In the genomic region with DNA sequence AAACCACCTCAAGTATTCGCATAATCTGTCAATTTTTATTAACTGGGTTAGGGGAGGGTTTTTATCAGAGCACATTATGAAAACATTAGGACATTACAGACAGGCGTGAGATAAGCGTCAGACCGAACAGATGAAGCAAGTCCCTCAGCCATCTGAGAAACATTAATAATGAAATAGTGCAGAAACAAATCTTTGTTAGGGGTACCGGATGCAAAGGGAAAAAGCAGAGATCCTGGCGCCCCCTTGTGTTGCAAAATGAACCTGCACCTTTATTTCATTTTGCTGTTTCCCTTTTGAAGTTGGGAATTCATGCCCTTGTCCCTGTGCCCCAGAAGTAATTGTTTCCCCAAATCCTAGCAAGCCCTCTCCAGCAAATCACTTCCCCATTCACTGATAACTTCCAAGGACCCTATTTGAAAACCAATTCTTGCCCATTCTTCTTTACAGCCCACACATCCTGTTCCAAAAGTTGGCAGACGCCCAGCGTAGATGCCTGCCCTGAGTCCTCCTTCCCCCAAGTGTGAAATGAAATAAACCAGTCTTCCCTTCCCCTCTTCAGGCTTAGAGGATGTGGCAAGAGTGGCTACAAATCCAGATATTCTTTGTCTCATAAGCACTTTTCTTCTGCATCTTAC, we compare ENCODE assay signal across 8 mouse cellular contexts.
DNase-seq lines count a peak whose midpoint lies in the region; ATAC-seq and TF ChIP-seq lines count a peak whose summit lies in the region.

No protein-coding gene starts in this region.

- H3K4me3 ChIP-seq in heart, embryonic 15.5 days = no peak overlapping the region
- no peak overlapping the region for H3K4me3 ChIP-seq in liver, embryonic 11.5 days (ENCODE audit: low read depth, low read length)
- no peak overlapping the region for H3K4me3 ChIP-seq in stomach, postnatal 0 days (ENCODE audit: low read depth, low read length)

- peak overlapping the region; percentile 39 for H3K27ac ChIP-seq in heart, embryonic 15.5 days
- no peak overlapping the region for H3K27ac ChIP-seq in liver, embryonic 11.5 days (ENCODE audit: low read depth, low read length)
- no peak overlapping the region for H3K27ac ChIP-seq in stomach, postnatal 0 days (replicated peaks)

- peaks cover 48% of the 10 kb centered on the region for H3K4me1 ChIP-seq in heart, embryonic 15.5 days (replicated peaks)
- H3K4me1 ChIP-seq in liver, embryonic 11.5 days (replicated peaks; ENCODE audit: control insufficient read depth, insufficient read depth, low read length) = peaks cover 20% of the 10 kb centered on the region
- H3K4me1 ChIP-seq in stomach, postnatal 0 days (replicated peaks; ENCODE audit: control insufficient read depth, insufficient read depth) = peaks cover 3% of the 10 kb centered on the region; the same call in 1 of the 2 replicates

- H3K9ac ChIP-seq in heart, embryonic 15.5 days = no peak overlapping the region
- H3K9ac ChIP-seq in liver, embryonic 11.5 days (ENCODE audit: low read depth, low read length) = no peak overlapping the region
- no peak overlapping the region for H3K9ac ChIP-seq in stomach, postnatal 0 days (ENCODE audit: low read length)

- no peak overlapping the region for H3K4me2 ChIP-seq in heart, embryonic 15.5 days
- H3K4me2 ChIP-seq in liver, embryonic 11.5 days = no peak overlapping the region
- no peak overlapping the region for H3K4me2 ChIP-seq in stomach, postnatal 0 days (replicated peaks; ENCODE audit: low read depth)

- 22% methylated on average over 8 of the region's 8 CpGs for WGBS in heart, embryonic 15.5 days
- WGBS in liver, embryonic 11.5 days = 36% methylated on average over 8 of the region's 8 CpGs
- 34% methylated on average over 8 of the region's 8 CpGs for WGBS in stomach, postnatal 0 days

- H3K9me3 ChIP-seq in heart, embryonic 15.5 days (replicated peaks) = no peaks in the 10 kb centered on the region
- H3K9me3 ChIP-seq in liver, embryonic 11.5 days (ENCODE audit: control insufficient read depth, low read length) = no peaks in the 10 kb centered on the region
- no peaks in the 10 kb centered on the region for H3K9me3 ChIP-seq in stomach, postnatal 0 days (ENCODE audit: control insufficient read depth, low read length)

- H3K36me3 ChIP-seq in heart, embryonic 15.5 days = no peaks in the 10 kb centered on the region
- no peaks in the 10 kb centered on the region for H3K36me3 ChIP-seq in liver, embryonic 11.5 days (ENCODE audit: control insufficient read depth, insufficient read depth, low read length)
- H3K36me3 ChIP-seq in stomach, postnatal 0 days (ENCODE audit: control insufficient read depth, insufficient read depth, low read length) = no peaks in the 10 kb centered on the region

- H3K27me3 ChIP-seq in heart, embryonic 15.5 days = no peaks in the 10 kb centered on the region
- H3K27me3 ChIP-seq in liver, embryonic 11.5 days (replicated peaks; ENCODE audit: control insufficient read depth, insufficient read depth, low read length) = no peaks in the 10 kb centered on the region
- H3K27me3 ChIP-seq in stomach, postnatal 0 days (ENCODE audit: control insufficient read depth, insufficient read depth, low read length) = no peaks in the 10 kb centered on the region

- no peak for ATAC-seq in heart, embryonic 15.5 days (replicated peaks; ENCODE audit: insufficient number of reproducible peaks, insufficient read depth, low FRiP score, low read depth)
- no peak for ATAC-seq in liver, embryonic 11.5 days (replicated peaks; ENCODE audit: low FRiP score)
- no peak for ATAC-seq in stomach, postnatal 0 days (ENCODE audit: low FRiP score, low TSS enrichment)

- peak; percentile 90 for TF ChIP-seq CTCF in stomach, postnatal 0 days (IDR thresholded peaks at IDR 0.05; ENCODE audit: low read depth)

- no peak for TF ChIP-seq EP300 in stomach, postnatal 0 days (optimal IDR thresholded peaks at IDR 0.05)

- peak; percentile 14 to 39 for DNase-seq in cerebellum, postnatal 36 days
- DNase-seq in cerebellum, adult 11 months = no peak
- peak; percentile 58 for DNase-seq in ovary, postnatal 14 days (ENCODE audit: low spot score)
- DNase-seq in ovary, postnatal 10 days (ENCODE audit: low spot score) = no peak
- peak; percentile 57 for DNase-seq in brain, adult 2 months (ENCODE audit: low read depth, low spot score)
- DNase-seq in liver, embryonic 11.5 days (ENCODE audit: low spot score) = peak; percentile 60
- DNase-seq in stomach, postnatal 0 days (ENCODE audit: low spot score) = peak; percentile 72

Comparison
In these comparisons a context has a peak if more than half of its experiments do, and no peak if none do; other contexts are left out.
1. DNase-seq: peak in cerebellum, postnatal 36 days (2 of 2), ovary, postnatal 14 days (single experiment), brain, adult 2 months (single experiment), liver, embryonic 11.5 days (single experiment) and stomach, postnatal 0 days (single experiment); none in cerebellum, adult 11 months (single experiment) and ovary, postnatal 10 days (single experiment).